Mouse (Mus musculus): ENCODE data around the gene Dnajc3. TPM values are rescaled to one million over a fixed set of nuclear protein-coding genes. Genes with fewer than 3 reads are reported as not detected.

Gene Dnajc3
- polyA plus RNA-seq, 1 experiment from 2014 or later = 21.8 TPM

DNA sequence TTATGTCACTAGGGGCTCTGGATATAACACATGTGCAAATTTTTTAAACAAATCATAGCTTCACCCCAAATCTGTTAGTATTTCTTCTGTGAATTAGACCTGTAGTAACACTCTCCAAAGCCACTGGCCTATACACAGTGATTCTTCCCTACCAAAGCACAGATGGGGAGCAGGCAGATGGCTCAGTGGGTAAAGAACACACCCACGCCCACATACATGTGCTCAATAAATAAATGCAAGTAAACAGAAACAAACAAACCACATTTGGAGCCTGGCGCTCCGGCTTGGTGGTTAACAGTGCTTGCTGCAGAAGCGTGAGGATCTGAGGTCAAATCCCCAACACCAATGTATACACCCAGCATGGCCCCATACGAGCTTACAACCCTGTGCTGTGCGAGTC lies 26.3 kb upstream of the Dnajc3 start:
- 95% methylated on average over 6 of the region's 6 CpGs for WGBS
- no peak overlapping the region for H3K4me3 ChIP-seq
- no peak for ATAC-seq (ENCODE audit: low read depth)
- no peaks in the 10 kb centered on the region for H3K9me3 ChIP-seq
- no peak overlapping the region for H3K27ac ChIP-seq (replicated peaks)
- peaks cover 92% of the 10 kb centered on the region for H3K36me3 ChIP-seq
- H3K4me1 ChIP-seq (replicated peaks) = no peaks in the 10 kb centered on the region
- no peak overlapping the region for H3K4me2 ChIP-seq
- no peak overlapping the region for H3K9ac ChIP-seq
- H3K27me3 ChIP-seq = no peaks in the 10 kb centered on the region

DNA sequence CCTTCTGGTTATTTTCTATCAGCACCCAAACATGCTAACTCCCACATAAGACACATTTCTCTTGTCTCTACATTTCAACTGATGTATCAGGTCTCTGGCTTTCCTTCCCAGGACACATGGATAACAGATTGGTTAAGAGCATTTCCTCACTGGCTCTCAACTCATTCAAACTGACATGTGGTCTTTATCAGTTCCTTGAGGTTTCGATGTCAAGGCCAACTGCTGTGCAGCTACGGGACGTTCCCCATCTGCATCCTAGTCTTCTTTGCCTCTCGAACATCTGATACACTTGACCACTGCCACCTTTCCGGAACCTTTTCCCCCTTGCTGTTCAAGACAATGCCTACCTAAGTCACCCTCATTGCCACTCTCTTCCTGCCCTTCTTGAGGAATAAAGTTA lies 24.1 kb upstream of the Dnajc3 start:
- no peak overlapping the region for H3K4me2 ChIP-seq
- no peaks in the 10 kb centered on the region for H3K27me3 ChIP-seq
- H3K4me1 ChIP-seq (replicated peaks) = no peaks in the 10 kb centered on the region
- H3K36me3 ChIP-seq = peaks cover 91% of the 10 kb centered on the region
- WGBS = 79% methylated on average over 5 of the region's 5 CpGs
- ATAC-seq (ENCODE audit: low read depth) = no peak
- H3K9me3 ChIP-seq = no peaks in the 10 kb centered on the region
- H3K4me3 ChIP-seq = no peak overlapping the region
- no peak overlapping the region for H3K27ac ChIP-seq (replicated peaks)
- no peak overlapping the region for H3K9ac ChIP-seq

DNA sequence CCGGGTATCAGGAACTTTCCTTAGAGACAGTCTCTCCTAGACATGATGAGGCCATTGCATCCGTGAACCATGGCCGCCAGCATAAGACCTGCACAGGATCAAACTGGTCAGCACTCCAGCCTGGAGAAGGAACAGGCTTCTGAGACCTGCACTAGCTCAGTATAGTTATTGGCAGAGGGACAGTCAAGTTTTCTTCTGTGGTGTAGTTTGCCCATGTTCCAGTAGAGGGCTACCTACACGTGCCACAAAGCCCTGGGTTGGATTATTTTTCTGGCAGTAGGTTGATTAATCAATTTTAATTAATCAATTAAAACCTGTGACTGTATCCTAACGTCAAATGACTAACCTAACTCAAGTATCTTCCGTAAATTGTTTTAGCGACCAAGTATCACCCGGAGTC lies 18.8 kb upstream of the Dnajc3 start:
- 63% methylated on average over 8 of the region's 8 CpGs for WGBS
- no peak overlapping the region for H3K4me2 ChIP-seq
- no peak overlapping the region for H3K27ac ChIP-seq (replicated peaks)
- no peaks in the 10 kb centered on the region for H3K9me3 ChIP-seq
- H3K4me1 ChIP-seq (replicated peaks) = peaks cover 40% of the 10 kb centered on the region
- H3K27me3 ChIP-seq = 0 out of 2 replicates have a peak, but pooled peaks cover 8% of the 10 kb centered on the region
- no peak overlapping the region for H3K9ac ChIP-seq
- peaks cover 46% of the 10 kb centered on the region for H3K36me3 ChIP-seq
- no peak overlapping the region for H3K4me3 ChIP-seq
- 0 out of 2 replicates have a peak, but pooled peaks have one; percentile 6 for ATAC-seq (ENCODE audit: low read depth)

DNA sequence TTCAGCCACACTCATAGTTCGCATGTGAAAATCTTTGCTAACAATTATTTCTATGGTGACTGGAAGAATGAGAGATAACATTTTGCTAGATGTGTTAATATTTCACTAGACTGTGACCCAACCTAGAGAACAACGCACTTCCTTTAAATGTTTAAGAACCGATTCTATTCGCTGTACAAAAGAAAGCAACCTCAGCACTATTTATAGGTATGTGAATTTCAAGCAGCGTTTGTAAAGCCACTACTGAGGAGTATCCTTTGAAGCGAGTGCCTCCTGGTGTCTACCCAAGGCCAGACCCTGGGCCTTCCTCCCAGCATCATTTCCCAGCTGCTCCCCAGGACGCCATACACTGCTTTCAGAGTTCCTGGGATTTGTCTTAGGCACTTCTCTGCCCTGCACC lies 17.1 kb upstream of the Dnajc3 start:
- Histone ChIP-seq H3K4me2 (peak overlapping the region; percentile 96), H3K9ac (peak overlapping the region; percentile 34; the same call in 1 of the 2 replicates), H3K36me3 (peaks cover 31% of the 10 kb centered on the region), H3K27me3 (0 out of 2 replicates have a peak, but pooled peaks cover 8% of the 10 kb centered on the region), H3K4me1 (replicated peaks) (peaks cover 50% of the 10 kb centered on the region), H3K27ac (replicated peaks) (no peak overlapping the region), H3K4me3 (no peak overlapping the region), H3K9me3 (no peaks in the 10 kb centered on the region)
- no peak for ATAC-seq (ENCODE audit: low read depth)
- WGBS = 62% methylated on average over 7 of the region's 7 CpGs

DNA sequence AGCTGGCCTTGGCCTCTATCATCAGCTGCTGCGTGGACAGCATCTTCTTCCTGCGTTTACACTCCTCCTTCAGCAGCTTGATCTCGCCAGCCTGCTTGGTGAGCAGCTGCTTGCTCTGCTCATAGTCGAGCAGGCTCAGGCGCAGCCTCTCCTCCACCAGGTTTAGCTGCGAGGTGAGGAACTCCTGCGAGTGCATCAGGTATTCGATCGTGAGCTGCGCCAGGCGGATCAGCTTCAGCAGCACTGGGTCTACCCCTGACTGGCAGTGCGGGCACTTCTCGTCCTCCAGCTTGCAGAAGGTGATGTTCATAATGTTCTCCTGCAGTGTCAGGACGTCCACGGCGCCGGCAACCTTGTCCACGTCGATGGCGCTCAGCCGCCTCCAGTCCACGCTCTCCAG lies 15.5 kb upstream of the Dnajc3 start:
- peaks cover 20% of the 10 kb centered on the region for H3K36me3 ChIP-seq
- peak overlapping the region; percentile 79 for H3K4me3 ChIP-seq
- H3K9me3 ChIP-seq = no peaks in the 10 kb centered on the region
- 20% methylated on average over 22 of the region's 22 CpGs for WGBS
- no peak overlapping the region for H3K27ac ChIP-seq (replicated peaks)
- ATAC-seq (ENCODE audit: low read depth) = no peak
- H3K4me2 ChIP-seq = peak overlapping the region; percentile 96
- H3K9ac ChIP-seq = peak overlapping the region; percentile 77
- 0 out of 2 replicates have a peak, but pooled peaks cover 8% of the 10 kb centered on the region for H3K27me3 ChIP-seq
- peaks cover 56% of the 10 kb centered on the region for H3K4me1 ChIP-seq (replicated peaks)

DNA sequence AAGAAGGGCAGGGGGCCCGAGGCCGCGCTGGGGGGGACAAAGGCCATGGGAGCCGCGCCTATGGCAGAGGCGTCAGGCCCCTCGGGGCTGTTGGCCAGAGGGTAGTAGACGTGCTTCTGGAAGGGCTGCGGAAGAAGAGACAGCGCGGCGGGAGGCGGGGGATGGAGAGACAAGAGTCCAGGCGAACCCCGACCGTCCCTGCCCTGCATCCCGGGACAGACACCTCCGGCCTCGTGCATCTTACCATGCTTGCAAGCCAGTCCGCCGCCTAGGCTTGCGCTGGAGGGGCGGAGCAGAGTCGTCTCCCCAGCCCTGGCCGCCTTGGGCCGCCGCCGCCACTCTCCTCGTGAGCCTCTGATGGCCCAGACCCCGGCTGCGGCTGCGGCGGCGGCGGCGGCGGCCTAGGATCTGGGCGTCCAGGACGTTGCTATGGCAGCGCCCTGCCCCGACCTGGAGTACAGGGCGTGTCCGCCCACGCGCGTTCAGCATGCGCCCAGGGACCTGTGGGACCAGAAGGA lies 15.1 kb upstream of the Dnajc3 start:
- WGBS = 2% methylated on average over 33 of the region's 47 CpGs
- Histone ChIP-seq H3K4me1 (replicated peaks) (peaks cover 56% of the 10 kb centered on the region), H3K36me3 (peaks cover 15% of the 10 kb centered on the region), H3K9ac (peak overlapping the region; percentile 77), H3K9me3 (no peaks in the 10 kb centered on the region), H3K27me3 (0 out of 2 replicates have a peak, but pooled peaks cover 8% of the 10 kb centered on the region), H3K27ac (replicated peaks) (no peak overlapping the region), H3K4me3 (peak overlapping the region; percentile 79), H3K4me2 (peak overlapping the region; percentile 96)
- ATAC-seq (ENCODE audit: low read depth) = 0 out of 2 replicates have a peak, but pooled peaks have one; percentile 3

DNA sequence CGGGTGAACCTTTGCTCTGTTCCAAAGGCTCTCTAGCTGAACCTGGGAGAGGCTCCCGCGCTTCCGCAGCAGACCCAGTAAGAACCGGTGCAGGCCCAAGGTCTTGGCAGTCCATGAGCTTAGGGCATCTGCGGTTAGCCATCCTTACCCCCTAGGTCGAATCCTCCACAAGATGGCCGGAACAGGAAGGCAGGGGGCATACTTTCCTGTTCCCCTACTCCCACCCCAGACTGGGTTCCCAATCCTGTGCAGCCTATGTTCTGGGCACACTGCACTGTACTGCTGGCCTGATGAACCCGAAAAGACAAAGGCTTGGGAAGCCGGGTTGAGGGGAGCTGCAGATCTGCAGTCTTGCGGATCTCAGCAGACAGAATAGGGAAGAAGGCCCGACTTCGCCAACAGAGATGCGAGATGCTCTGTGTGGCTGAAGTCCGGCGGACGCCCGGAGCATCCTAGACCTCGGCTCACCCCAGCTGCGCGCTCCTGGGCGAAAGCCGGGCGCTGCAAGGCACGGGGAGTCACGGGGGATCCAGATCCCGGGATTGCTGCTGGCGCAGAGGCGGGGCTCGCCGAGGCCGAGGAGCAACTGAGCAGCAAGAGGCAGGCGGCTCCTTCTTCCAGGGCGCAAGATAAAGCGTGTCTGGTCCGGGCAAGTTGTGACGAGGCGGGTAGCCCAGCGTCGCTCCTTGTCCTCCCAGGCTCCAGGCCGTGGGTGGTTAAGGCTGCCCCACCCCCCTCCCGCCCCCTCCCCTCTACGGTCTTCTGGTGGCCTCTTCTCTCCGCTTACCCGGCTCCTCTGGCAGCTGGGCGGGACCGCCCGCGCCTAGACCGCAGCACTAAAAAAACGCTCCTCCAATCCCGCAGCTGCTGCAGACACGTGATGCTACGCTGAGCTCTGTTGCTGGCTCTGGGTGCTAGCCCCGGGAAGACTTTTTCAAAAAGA lies 12.8 kb upstream of the Dnajc3 start, which contains the start of gene Dzip1:
TSS of gene Dzip1 (minus strand) at position 788 of the 943 bp plus-strand sequence.
- H3K4me2 ChIP-seq = peak within 1 kb of the TSS; percentile 96
- peak within 1 kb of the TSS; percentile 96 for H3K9ac ChIP-seq
- H3K9me3 ChIP-seq = no peaks in the 10 kb centered on the region
- no peaks in the 10 kb centered on the region for H3K36me3 ChIP-seq
- peak; percentile 95 for ATAC-seq (ENCODE audit: low read depth)
- H3K4me1 ChIP-seq (replicated peaks) = peaks cover 53% of the 10 kb centered on the region
- H3K4me3 ChIP-seq = peak within 1 kb of the TSS; percentile 79
- WGBS = under 1% methylated on average over 55 of the region's 55 CpGs
- 0 out of 2 replicates have a peak, but pooled peaks cover 8% of the 10 kb centered on the region for H3K27me3 ChIP-seq
- H3K27ac ChIP-seq (replicated peaks) = peak within 1 kb of the TSS; percentile 96

DNA sequence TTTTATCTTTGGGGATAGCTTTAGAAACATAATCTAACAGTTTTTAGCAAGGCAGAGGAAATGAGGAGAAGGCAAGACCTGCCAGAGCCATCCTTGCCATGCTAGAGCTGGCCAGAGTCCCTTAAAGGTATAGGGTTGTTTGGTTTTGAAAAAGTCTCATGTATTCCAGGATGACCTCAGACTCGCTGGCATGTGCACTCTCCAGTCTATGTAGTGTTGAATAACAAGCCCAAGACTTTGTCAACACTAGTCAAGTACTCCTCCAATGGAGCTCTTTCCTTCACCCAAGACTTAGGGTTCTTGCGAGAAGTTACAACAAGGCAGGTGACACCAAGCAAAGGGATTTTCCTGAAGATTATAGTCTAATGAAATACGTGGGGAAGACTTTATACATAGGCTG lies 9.2 kb upstream of the Dnajc3 start:
- Histone ChIP-seq H3K27ac (replicated peaks) (no peak overlapping the region), H3K9ac (no peak overlapping the region), H3K4me3 (no peak overlapping the region), H3K27me3 (no peaks in the 10 kb centered on the region), H3K9me3 (no peaks in the 10 kb centered on the region), H3K4me1 (replicated peaks) (peaks cover 20% of the 10 kb centered on the region), H3K4me2 (no peak overlapping the region), H3K36me3 (no peaks in the 10 kb centered on the region)
- 83% methylated on average over 3 of the region's 3 CpGs for WGBS
- ATAC-seq (ENCODE audit: low read depth) = no peak

DNA sequence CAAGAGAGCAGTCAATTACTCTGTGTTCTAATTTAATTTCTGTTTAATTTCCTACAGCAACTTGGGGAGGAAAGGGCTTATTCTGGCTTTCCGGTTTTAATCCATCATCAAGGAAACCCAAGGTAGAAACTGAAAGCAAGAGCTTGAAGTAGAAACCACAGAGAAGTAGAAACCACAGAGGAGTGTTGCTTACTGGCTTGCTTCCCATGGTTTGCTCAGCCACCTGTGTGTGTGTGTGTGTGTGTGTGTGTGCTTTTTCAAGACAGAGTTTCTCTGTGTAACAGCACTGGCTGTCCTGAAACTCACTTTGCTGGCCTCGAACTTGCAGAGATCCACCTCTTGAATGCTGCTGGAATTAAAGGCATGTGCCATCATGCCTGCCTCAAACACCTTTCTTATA lies 8.0 kb upstream of the Dnajc3 start:
- Histone ChIP-seq H3K27ac (replicated peaks) (no peak overlapping the region), H3K9me3 (no peaks in the 10 kb centered on the region), H3K9ac (no peak overlapping the region), H3K4me1 (replicated peaks) (peaks cover 8% of the 10 kb centered on the region), H3K36me3 (no peaks in the 10 kb centered on the region), H3K27me3 (no peaks in the 10 kb centered on the region), H3K4me2 (no peak overlapping the region), H3K4me3 (no peak overlapping the region)
- no peak for ATAC-seq (ENCODE audit: low read depth)
- WGBS = 86% methylated on average over 2 of the region's 2 CpGs

DNA sequence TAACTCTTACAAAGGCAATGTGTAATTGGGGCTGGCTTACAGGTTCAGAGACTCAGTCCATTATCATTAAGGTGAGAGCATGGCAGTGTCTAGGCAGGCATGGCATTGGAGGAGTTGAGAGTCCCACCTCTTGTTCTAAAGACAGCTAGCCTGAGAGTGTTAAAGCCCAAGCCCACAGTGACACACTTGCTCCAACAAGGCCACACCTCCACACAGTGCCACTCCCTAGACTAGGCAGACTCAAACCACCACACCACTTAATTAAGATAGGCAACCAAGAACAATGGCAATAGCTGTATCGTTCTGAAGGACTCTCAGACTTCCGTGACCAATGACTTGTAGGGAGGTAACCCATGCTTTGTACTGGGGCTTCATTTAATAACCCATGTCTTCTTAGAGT lies 7.0 kb upstream of the Dnajc3 start:
- WGBS = 79% methylated on average over 2 of the region's 2 CpGs
- no peaks in the 10 kb centered on the region for H3K27me3 ChIP-seq
- no peak for ATAC-seq (ENCODE audit: low read depth)

DNA sequence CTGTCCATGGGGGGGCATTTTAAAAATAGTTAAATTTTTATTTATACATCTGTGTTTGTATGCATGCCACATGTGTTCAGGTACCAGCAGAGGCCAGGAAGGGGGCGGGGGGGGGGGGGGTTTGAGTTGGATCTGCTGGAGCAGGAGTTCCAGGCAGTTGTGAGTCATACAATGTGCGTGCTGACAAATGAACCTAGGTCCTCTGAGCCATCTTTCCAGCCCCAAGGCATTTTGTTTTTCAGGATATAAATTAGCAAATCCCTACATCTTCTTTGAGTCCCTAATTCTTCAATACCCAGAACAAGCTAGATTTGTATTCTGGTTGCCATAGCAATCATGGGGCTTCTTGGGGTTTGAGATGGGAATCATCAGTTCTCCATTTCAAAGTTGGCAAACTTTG lies 6.6 kb upstream of the Dnajc3 start:
- no peaks in the 10 kb centered on the region for H3K9me3 ChIP-seq
- no peak overlapping the region for H3K27ac ChIP-seq (replicated peaks)
- H3K27me3 ChIP-seq = no peaks in the 10 kb centered on the region
- ATAC-seq (ENCODE audit: low read depth) = no peak
- H3K4me3 ChIP-seq = no peak overlapping the region
- H3K9ac ChIP-seq = no peak overlapping the region
- H3K4me1 ChIP-seq (replicated peaks) = no peaks in the 10 kb centered on the region
- no peak overlapping the region for H3K4me2 ChIP-seq
- WGBS = 73% methylated on average over 1 of the region's 2 CpGs
- no peaks in the 10 kb centered on the region for H3K36me3 ChIP-seq

More for the DNA sequence above, 7.0 kb upstream of the Dnajc3 start:
- Histone ChIP-seq H3K9ac (no peak overlapping the region), H3K36me3 (no peaks in the 10 kb centered on the region), H3K4me3 (no peak overlapping the region), H3K27ac (replicated peaks) (no peak overlapping the region), H3K9me3 (no peaks in the 10 kb centered on the region), H3K4me2 (no peak overlapping the region), H3K4me1 (replicated peaks) (peaks cover 4% of the 10 kb centered on the region)

DNA sequence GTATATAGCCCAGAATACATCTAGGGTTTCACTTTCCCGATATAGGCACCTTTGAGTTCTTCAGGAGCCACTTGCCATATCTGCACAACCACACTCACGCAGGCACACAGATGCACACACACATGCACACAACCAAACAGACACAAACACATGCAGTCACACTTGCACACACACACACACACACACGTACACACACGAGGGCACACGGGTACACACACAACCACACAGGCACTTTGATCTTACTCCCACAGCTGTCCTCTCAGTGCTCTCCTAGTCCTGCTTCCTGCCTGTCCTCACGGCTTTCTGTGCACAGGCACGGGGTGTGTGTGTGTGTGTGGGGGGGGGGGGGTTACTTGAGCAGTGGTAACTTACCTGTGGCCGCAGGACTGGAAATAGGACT lies 4.8 kb upstream of the Dnajc3 start:
- 70% methylated on average over 8 of the region's 8 CpGs for WGBS
- no peak for ATAC-seq (ENCODE audit: low read depth)
- Histone ChIP-seq H3K4me1 (replicated peaks) (peaks cover 5% of the 10 kb centered on the region; the same call in 1 of the 2 replicates), H3K9ac (no peak overlapping the region), H3K27ac (replicated peaks) (no peak overlapping the region), H3K9me3 (no peaks in the 10 kb centered on the region), H3K27me3 (no peaks in the 10 kb centered on the region), H3K4me2 (no peak overlapping the region), H3K4me3 (no peak overlapping the region), H3K36me3 (no peaks in the 10 kb centered on the region)
